Mouse (Mus musculus) heart, embryonic 10.5 days (tissue): Measurements from ENCODE around the gene Hormad2. TPM values are rescaled to one million over a fixed set of nuclear protein-coding genes. Genes with fewer than 3 reads are reported as not detected.
A peak's percentile ranks its signal among the peaks of the same experiment; 100 is the strongest.

ENCODE experiments used
- DNase-seq: peaks from one replicate; pipeline ENCODE4 v3.0.0-alpha.2; 2017; ENCODE audit warnings: low spot score
- H3K27ac ChIP-seq: fragments of 300-500 bp; sonication (generic); 2 replicates; pipeline ENCODE4 v1.5.1; 2016; ENCODE audit warnings: mild to moderate bottlenecking
- H3K27me3 ChIP-seq: fragments of 300-500 bp; sonication (generic); 2 replicates; pipeline ENCODE4 v1.6.1; 2016; ENCODE audit warnings: mild to moderate bottlenecking; ENCODE audit not compliant: poor library complexity, insufficient read depth, severe bottlenecking
- H3K36me3 ChIP-seq: fragments of 300-500 bp; sonication (generic); 2 replicates; pipeline ENCODE4 v1.6.1; 2016; ENCODE audit warnings: mild to moderate bottlenecking, moderate library complexity
- H3K4me1 ChIP-seq: fragments of 300-500 bp; sonication (generic); 2 replicates; pipeline ENCODE4 v1.6.1; 2016; ENCODE audit warnings: mild to moderate bottlenecking
- H3K4me3 ChIP-seq: fragments of 300-500 bp; sonication (generic); 2 replicates; pipeline ENCODE4 v1.5.1; 2016; ENCODE audit warnings: mild to moderate bottlenecking, moderate library complexity
- H3K9me3 ChIP-seq: fragments of 300-500 bp; sonication (generic); 2 replicates; pipeline ENCODE4 v1.6.1; 2016; ENCODE audit warnings: mild to moderate bottlenecking, moderate library complexity
- WGBS: fragments of 180-500 bp; shearing (Covaris S2); methylation state at CpG from one replicate; pipeline ENCODE4 v1.1.7; 2016; 5-methylcytosine and 5-hydroxymethylcytosine counted together
- polyA plus RNA-seq: library from polyadenylated mRNA; unstranded; fragments of >200 nt; fragmentation: Nextera tagmentation; extraction: Ambion mirVana; gene quantifications from 2 replicates; pipeline ENCODE4 v1.2.1, GENCODE M21; 2016

The Hormad2 gene
- polyA plus RNA-seq, 1 experiment from 2014 or later, result 1.1 TPM

DNA sequence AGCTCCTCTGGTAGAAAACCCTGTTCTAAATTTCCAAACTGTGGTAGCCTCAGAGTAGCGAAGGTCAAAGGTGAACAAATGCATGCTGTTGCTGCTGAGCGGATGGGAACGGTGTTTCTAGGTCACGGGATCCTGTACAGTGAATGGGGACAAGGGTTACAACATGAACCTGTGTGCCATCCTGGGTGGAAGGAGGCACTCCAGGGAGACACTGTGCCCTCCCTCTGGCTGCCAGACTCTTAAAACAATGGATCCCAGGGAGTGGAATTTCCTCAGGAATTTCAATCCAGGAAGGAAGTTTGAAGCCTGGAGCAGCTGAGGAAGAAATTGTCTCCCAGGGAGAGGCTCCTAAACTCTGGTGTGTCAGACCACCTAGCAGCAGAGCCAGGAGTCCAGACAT lies 25.3 kb upstream of the Hormad2 start:
- Histone ChIP-seq H3K27me3 (no peaks in the 10 kb centered on the region), H3K4me1 (peaks cover 6% of the 10 kb centered on the region; the same call in 1 of the 2 replicates), H3K9me3 (no peaks in the 10 kb centered on the region), H3K27ac (0 out of 2 replicates have a peak overlapping the region, but pooled peaks have one; percentile 29), H3K36me3 (no peaks in the 10 kb centered on the region), H3K4me3 (no peak overlapping the region)
- 80% methylated on average over 4 of the region's 4 CpGs for WGBS
- no peak for DNase-seq

DNA sequence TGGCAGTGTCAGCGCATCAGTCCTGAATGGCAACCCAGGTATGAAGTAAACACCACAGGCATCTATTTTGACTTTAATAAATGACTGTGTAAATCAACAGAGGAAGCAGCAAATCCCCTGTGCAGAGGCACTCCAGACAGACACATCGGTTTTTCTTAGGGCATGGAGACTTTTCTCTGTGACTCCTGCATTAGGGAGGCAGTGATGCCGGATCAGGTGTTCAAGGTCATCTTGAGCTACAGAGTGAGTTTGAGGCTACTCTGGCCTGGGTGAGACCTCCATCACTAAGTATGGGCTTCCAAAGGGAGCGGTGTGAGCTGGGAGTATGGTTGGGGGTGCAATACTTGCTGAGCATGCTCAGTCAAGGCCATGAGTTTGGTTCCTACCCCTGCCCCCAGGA lies 23.7 kb upstream of the Hormad2 start:
- Histone ChIP-seq H3K4me1 (peaks cover 5% of the 10 kb centered on the region; the same call in 1 of the 2 replicates), H3K9me3 (no peaks in the 10 kb centered on the region), H3K27ac (no peak overlapping the region), H3K27me3 (peaks cover 11% of the 10 kb centered on the region), H3K4me3 (no peak overlapping the region), H3K36me3 (no peaks in the 10 kb centered on the region)
- 89% methylated on average over 4 of the region's 4 CpGs for WGBS
- DNase-seq, result no peak

DNA sequence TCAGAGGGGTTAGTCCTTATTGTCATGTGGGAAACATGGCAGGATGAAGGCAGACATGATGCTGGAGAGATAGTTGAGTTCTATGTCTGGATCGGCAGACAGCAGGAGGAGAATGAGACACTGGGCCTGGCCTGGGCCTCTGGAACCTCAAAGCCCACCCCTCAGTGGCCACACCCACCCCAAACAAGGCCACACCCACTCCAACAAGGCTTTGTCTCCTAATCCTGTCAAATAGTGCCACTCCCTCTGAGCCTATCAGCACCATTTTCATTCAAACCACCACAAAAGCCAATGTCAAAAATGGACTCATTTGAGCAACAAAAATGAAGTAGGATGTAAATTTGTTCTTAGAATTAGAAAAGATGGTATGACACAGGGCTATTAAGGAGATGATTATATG lies 23.3 kb upstream of the Hormad2 start:
- no peak for DNase-seq
- Histone ChIP-seq H3K4me3 (no peak overlapping the region), H3K9me3 (no peaks in the 10 kb centered on the region), H3K4me1 (peaks cover 5% of the 10 kb centered on the region; the same call in 1 of the 2 replicates), H3K27me3 (peaks cover 11% of the 10 kb centered on the region), H3K27ac (no peak overlapping the region), H3K36me3 (no peaks in the 10 kb centered on the region)
- 63% methylated on average over 1 of the region's 1 CpGs for WGBS

DNA sequence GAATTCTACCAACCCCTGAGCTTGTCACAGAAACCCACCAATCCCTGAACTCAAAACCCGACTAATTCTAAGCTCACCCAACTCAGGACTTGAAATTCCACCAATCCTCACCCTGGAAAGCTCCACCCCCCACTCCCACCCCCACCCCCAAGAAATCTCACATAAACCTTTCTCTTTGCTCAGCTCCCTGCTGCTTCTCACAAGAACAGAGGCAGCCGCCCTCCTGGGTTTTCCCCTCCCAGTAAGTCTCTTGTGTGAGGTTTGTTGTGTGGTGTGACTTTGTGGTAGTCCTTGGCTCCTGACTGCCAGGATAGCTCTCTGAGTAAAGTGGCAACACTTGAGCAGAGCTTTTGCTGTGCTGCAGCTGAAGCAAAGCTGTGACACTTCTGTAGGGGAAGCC lies 22.0 kb upstream of the Hormad2 start:
- H3K36me3 ChIP-seq, result no peaks in the 10 kb centered on the region
- no peak overlapping the region for H3K27ac ChIP-seq
- DNase-seq, result no peak
- H3K4me3 ChIP-seq, result no peak overlapping the region
- 49% methylated on average over 2 of the region's 2 CpGs for WGBS
- H3K9me3 ChIP-seq, result no peaks in the 10 kb centered on the region
- H3K27me3 ChIP-seq, result peaks cover 18% of the 10 kb centered on the region
- H3K4me1 ChIP-seq, result peaks cover 5% of the 10 kb centered on the region; the same call in 1 of the 2 replicates

DNA sequence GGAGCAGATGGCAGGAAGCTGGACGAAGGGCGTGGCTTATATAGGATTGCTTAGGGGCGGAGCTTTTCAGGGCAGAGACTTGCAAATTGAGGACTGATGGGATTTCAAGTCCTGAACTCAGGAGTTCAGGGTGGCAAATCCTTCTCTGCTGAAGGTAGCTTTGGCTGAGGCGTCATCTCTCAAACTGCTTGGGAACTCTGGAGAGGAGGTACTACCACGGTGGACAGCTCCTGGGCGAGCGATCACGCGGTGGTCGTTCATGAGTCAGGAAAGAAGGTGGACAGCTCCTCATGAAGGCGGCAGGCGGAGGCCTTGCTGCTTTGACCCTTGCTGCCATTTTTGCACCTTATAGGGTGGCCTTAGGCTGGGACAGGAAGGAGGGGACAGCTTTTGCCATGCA lies 20.2 kb upstream of the Hormad2 start:
- H3K27ac ChIP-seq, result no peak overlapping the region
- H3K9me3 ChIP-seq, result no peaks in the 10 kb centered on the region
- peak; percentile 84 for DNase-seq
- H3K4me3 ChIP-seq, result no peak overlapping the region
- H3K4me1 ChIP-seq, result peaks cover 1% of the 10 kb centered on the region; the same call in 1 of the 2 replicates
- H3K27me3 ChIP-seq, result peaks cover 18% of the 10 kb centered on the region
- no peaks in the 10 kb centered on the region for H3K36me3 ChIP-seq
- WGBS, result 12% methylated on average over 12 of the region's 12 CpGs

DNA sequence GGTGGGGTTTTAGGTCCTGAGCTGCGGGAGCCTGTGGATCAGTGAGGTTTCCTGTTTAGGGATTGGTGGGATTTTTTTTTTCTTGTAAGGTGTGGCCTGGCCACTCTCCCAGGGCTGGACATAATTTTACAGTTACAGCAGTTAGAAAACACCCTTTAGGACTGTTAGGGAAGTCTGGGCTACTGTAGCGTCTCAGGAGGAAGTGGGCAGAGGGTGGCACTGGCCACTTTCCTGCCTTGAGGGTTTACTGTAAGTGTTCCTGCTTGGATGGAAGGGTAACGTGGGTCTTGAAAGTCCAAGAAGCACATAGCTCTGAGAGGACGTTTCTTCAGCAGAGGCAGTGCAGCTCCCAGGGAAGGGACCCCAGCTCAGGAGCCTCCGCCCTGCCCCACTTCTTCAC lies 19.7 kb upstream of the Hormad2 start:
- 48% methylated on average over 5 of the region's 5 CpGs for WGBS
- H3K36me3 ChIP-seq, result no peaks in the 10 kb centered on the region
- H3K4me3 ChIP-seq, result no peak overlapping the region
- H3K4me1 ChIP-seq, result no peaks in the 10 kb centered on the region
- H3K9me3 ChIP-seq, result no peaks in the 10 kb centered on the region
- DNase-seq, result no peak
- H3K27me3 ChIP-seq, result peaks cover 18% of the 10 kb centered on the region
- no peak overlapping the region for H3K27ac ChIP-seq

DNA sequence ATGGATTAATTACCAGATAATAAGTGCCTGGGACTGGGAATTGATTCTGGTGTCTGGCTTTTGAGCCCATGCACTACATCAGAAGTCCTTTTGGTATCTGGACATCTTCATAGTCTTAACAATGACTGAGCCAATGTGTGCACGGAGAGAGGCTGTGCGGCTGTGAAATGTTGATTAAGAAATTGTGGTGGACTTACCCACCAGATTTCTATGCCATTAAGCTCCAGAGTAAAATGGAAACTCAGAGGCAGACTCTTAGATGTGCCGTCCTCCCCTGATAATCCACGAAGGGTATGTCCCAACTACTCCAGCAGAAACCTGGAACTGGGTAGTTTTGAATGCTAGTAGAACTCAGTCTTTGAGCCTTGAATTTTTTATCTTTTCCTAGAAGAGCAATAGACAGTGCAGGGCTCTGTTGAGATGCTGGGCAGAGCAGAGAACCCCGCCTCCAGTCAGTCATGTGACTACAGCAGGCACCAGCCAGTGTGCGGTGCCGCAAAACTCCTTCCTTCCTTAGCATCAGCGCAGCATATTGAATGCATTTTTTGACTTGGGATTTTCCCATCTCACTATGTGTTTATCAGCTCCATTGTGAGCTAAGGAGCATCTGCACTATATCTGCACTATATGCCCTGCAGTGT lies 14.1 kb upstream of the Hormad2 start:
- no peak overlapping the region for H3K27ac ChIP-seq
- peak; percentile 63 for DNase-seq
- H3K36me3 ChIP-seq, result no peaks in the 10 kb centered on the region
- no peaks in the 10 kb centered on the region for H3K4me1 ChIP-seq
- no peak overlapping the region for H3K4me3 ChIP-seq
- peaks cover 11% of the 10 kb centered on the region; the same call in 1 of the 2 replicates for H3K27me3 ChIP-seq
- 72% methylated on average over 8 of the region's 8 CpGs for WGBS
- H3K9me3 ChIP-seq, result no peaks in the 10 kb centered on the region

DNA sequence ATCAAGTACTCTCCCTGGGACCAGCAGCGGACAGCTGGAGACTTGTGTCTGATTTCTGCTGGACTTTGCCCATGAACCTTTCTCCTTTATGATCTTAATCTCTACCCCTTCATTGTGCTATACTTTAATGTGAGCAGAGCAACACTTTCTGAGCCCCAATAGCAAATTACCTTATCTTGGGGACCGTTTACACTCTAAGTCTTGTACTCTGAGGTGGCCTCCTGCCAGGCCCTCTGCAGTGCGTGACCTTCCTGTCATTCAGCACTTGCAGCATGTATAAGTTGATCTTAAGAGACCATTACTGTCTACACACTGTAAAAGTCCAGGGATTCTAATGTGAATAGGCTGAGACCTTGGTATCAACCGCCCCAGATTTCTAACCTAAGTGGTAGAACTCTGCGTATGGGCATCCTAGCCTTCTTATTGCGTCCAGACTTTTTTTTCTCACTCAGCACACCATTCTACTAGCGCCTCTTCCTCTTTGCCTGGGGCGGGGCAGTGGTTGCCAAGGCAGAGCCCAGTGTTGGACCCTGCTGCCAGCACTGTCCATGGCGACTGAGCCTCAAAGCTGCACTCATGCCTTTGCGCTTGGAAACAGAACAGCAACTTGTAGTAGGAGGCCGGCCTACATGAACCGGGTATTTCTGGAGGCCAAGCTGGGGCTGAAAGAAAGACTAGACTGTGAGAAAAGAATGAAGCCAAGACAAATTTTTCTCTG lies 11.7 kb upstream of the Hormad2 start:
- Histone ChIP-seq H3K9me3 (no peaks in the 10 kb centered on the region), H3K4me1 (no peaks in the 10 kb centered on the region), H3K27me3 (peaks cover 3% of the 10 kb centered on the region; the same call in 1 of the 2 replicates), H3K27ac (no peak overlapping the region), H3K4me3 (no peak overlapping the region), H3K36me3 (no peaks in the 10 kb centered on the region)
- 81% methylated on average over 12 of the region's 12 CpGs for whole genome bisulfite sequencing
- DNase-seq, result peak; percentile 31

DNA sequence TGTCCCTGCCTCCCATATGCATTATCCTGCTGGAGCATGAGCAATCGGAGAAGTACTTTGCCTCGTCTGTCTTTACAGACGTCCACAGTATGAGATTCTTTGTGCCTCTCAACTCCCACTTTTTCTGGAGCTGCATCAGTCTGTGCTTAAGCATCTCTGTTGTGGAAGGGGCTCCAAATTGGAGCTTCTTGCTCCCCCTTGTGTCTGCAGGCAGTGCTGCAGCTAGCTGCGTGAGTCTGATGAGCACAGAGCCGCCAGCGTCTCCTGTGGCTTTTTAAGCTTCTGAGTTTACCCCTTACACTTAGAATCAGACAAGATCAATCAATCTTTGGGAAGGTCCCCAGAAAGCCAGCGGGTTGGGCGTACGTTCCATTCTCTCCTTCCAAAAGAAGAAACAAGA lies 10.2 kb upstream of the Hormad2 start:
- no peaks in the 10 kb centered on the region for H3K9me3 ChIP-seq
- no peak overlapping the region for H3K27ac ChIP-seq
- 22% methylated on average over 9 of the region's 9 CpGs for WGBS
- peak; percentile 69 for DNase-seq
- H3K4me3 ChIP-seq, result no peak overlapping the region
- H3K36me3 ChIP-seq, result no peaks in the 10 kb centered on the region
- peaks cover 3% of the 10 kb centered on the region; the same call in 1 of the 2 replicates for H3K27me3 ChIP-seq
- H3K4me1 ChIP-seq, result no peaks in the 10 kb centered on the region

DNA sequence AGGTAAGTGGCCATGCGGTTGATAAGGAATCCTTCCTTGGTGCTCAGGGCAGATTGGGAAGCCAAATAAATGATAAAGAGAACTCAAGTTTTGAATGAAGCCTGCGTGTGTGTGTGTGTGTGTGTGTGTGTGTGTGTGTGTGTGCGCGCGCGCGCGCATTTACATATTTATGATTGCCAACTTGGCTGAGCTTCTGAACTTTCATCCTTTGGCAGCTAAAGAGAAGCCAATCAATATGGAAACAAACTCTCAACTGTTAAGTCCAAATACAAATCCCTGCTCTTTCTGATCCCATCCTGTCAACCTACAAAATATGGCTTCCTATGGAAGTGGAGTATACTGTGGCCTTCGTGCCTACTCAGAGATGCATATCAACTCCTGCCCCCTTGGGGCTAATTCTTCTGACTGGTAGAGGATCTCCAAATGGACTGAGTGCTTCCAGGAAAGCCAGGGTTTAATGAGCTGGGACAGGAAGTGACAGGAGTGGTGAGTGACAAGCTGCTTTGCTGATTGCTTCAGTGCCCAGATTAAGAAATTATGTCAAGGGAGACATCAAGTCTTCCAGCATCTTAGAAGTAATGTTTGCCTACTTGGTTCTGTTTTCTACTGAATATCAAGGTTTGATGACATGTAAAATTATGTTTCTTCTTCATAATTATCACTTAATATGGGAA lies 5.4 kb upstream of the Hormad2 start:
- H3K4me3 ChIP-seq, result no peak overlapping the region
- no peak overlapping the region for H3K27ac ChIP-seq
- no peaks in the 10 kb centered on the region for H3K27me3 ChIP-seq

DNA sequence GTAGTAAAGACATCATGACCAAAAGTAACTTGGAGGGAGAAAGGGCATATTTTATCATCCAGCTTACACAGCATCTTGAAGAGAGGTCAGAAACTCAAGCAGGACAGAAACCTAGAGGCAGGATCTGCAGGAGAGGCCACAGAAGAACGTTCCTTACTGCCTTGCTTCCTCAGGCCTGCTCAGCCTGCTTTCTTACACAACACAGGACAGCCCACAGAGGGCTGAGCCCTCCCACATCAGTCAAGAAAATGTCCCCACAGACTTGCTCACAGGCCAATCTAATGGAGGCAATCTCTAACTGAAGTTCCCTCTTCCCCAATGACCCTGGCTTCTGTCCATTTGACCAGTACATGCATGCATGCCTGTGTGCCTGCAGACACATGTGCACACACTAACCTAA lies 1.4 kb upstream of the Hormad2 start:
- Histone ChIP-seq H3K27me3 (no peaks in the 10 kb centered on the region), H3K27ac (no peak overlapping the region), H3K36me3 (no peaks in the 10 kb centered on the region), H3K9me3 (no peaks in the 10 kb centered on the region), H3K4me3 (no peak overlapping the region), H3K4me1 (peaks cover 6% of the 10 kb centered on the region)
- WGBS, result 50% methylated on average over 1 of the region's 1 CpGs
- DNase-seq, result no peak

More for the DNA sequence above, 5.4 kb upstream of the Hormad2 start:
- whole genome bisulfite sequencing, result 88% methylated on average over 9 of the region's 9 CpGs
- H3K36me3 ChIP-seq, result no peaks in the 10 kb centered on the region
- no peaks in the 10 kb centered on the region for H3K4me1 ChIP-seq
- no peaks in the 10 kb centered on the region for H3K9me3 ChIP-seq
- DNase-seq, result no peak

DNA sequence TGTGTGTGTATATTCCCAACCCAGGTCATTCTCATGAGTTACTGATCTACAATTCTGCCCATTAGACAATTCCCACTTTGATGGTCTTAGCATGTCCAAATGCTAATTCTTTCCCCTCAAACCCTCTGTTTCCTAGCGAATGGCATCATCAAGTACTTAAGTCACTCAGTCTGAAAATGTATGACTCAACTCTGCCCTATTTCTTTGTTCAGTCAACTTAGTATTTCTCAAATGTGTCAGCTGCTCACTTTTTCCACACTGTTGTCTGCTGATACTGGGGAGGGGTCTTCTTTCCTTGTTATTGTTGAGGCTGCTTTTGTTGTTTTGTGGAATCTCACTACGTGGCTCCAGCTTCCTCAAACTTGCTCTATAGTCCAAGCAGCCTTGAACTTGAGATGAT lies 2.7 kb downstream of the Hormad2 start:
- Histone ChIP-seq H3K27me3 (no peaks in the 10 kb centered on the region), H3K4me3 (no peak overlapping the region), H3K9me3 (no peaks in the 10 kb centered on the region), H3K36me3 (no peaks in the 10 kb centered on the region), H3K27ac (no peak overlapping the region), H3K4me1 (peaks cover 6% of the 10 kb centered on the region)
- 51% methylated on average over 2 of the region's 2 CpGs for WGBS
- no peak for DNase-seq

DNA sequence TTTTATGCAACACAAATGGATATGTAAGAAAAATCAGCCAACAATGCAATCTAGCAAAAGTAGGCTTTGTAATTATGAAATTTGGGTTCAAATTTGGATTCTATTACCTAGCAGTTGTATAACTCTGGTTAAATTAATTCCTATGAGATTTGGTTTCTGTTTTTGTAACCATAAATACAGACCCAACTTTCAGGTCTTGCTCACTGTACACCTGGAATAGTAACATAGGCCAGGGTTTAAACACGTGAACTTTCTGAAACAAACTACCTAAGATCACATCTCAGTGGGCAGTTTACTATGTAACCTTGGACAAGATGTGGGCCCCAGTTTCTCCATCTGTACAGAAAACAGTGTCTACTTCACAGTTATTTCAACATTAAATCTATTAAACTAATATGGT lies 3.6 kb downstream of the Hormad2 start:
- H3K4me3 ChIP-seq, result no peak overlapping the region
- peaks cover 6% of the 10 kb centered on the region for H3K4me1 ChIP-seq
- H3K27me3 ChIP-seq, result no peaks in the 10 kb centered on the region
- 82% methylated on average over 1 of the region's 1 CpGs for WGBS
- H3K9me3 ChIP-seq, result no peaks in the 10 kb centered on the region
- no peaks in the 10 kb centered on the region for H3K36me3 ChIP-seq
- no peak for DNase-seq
- H3K27ac ChIP-seq, result no peak overlapping the region
